Mouse (Mus musculus): ENCODE results near the gene Lect2. TPM values are rescaled to one million over a fixed set of nuclear protein-coding genes. Genes with fewer than 3 reads are reported as not detected.

Gene Lect2
- polyA plus RNA-seq, 1 experiment from 2014 or later = not detected

DNA sequence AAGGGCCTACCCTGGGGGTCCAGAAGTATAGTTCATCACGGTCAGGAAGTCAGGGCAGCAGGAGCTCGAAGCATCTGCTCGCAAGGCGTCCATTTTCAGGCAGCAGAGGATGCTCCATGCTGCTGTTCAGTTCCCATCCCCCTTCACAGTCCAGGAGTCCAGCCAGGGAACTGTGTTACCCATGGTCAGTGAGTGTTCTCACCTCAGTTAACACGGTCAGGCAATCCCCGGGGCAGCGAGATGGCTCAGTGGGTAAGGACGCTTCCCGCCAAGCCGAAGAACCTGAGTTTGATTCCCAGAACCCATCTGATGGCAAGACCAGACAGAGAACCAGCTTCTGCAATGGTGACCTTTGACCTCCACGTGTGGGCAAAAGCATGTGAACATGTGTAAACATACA, 20.0 kb downstream of the Lect2 start:
- H3K27me3 ChIP-seq (replicated peaks; ENCODE audit: control insufficient read depth, insufficient read depth, low read length) = no peaks in the 10 kb centered on the region
- 89% methylated on average over 11 of the region's 11 CpGs for WGBS
- H3K36me3 ChIP-seq (ENCODE audit: control insufficient read depth, insufficient read depth, low read length) = no peaks in the 10 kb centered on the region
- H3K9ac ChIP-seq (ENCODE audit: low read depth, low read length) = no peak overlapping the region
- H3K9me3 ChIP-seq (ENCODE audit: control insufficient read depth, low read length) = no peaks in the 10 kb centered on the region
- no peak overlapping the region for H3K4me3 ChIP-seq (ENCODE audit: low read length)
- no peak overlapping the region for H3K27ac ChIP-seq (ENCODE audit: low read depth, low read length)
- ATAC-seq = no peak
- no peaks in the 10 kb centered on the region for H3K4me1 ChIP-seq (ENCODE audit: control insufficient read depth, insufficient read depth, low read depth, low read length)
- H3K4me2 ChIP-seq (ENCODE audit: low read length) = no peak overlapping the region

DNA sequence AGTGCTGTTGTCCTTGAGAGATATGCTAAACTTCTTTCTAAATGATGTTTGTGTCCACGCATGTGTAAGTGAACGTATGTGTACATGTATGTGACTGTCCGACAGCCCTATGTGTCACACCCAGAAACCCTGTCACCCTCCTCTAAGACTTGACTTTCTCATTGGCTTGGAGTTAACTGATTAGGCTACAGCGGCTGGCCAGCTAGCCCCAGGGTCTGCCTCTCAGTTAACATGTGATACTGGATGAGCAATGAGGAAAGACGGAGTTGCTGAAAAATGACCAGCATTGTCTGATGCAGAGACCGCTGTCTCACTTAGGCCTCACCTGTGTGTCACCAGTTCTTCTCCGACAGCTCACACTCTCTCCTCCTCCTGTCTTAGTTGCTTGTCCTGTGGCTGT, 20.5 kb downstream of the Lect2 start:
- no peak overlapping the region for H3K27ac ChIP-seq (ENCODE audit: low read depth, low read length)
- no peak overlapping the region for H3K4me2 ChIP-seq (ENCODE audit: low read length)
- H3K9ac ChIP-seq (ENCODE audit: low read depth, low read length) = no peak overlapping the region
- no peaks in the 10 kb centered on the region for H3K4me1 ChIP-seq (ENCODE audit: control insufficient read depth, insufficient read depth, low read depth, low read length)
- no peak for ATAC-seq
- H3K4me3 ChIP-seq (ENCODE audit: low read length) = no peak overlapping the region
- H3K27me3 ChIP-seq (replicated peaks; ENCODE audit: control insufficient read depth, insufficient read depth, low read length) = no peaks in the 10 kb centered on the region
- WGBS = 92% methylated on average over 7 of the region's 7 CpGs
- H3K9me3 ChIP-seq (ENCODE audit: control insufficient read depth, low read length) = no peaks in the 10 kb centered on the region
- no peaks in the 10 kb centered on the region for H3K36me3 ChIP-seq (ENCODE audit: control insufficient read depth, insufficient read depth, low read length)

DNA sequence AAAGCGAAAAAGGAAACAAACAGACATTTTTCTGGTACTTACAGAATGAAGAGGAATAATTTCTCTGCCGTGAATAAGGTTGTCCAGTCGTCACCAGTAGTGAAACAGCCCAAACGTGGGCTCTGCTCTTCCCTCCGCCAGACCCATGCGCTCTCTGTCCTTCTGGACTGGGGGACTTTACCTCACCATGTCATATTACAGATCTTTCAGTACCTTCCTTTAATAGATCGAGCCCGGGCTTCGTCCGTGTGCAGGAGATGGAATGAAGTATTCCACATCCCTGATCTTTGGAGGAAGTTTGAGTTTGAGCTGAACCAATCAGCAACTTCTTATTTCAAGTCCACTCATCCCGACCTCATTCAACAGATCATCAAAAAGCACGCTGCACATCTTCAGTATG, 21.4 kb downstream of the Lect2 start:
- Histone ChIP-seq H3K4me3 (ENCODE audit: low read length) (no peak overlapping the region), H3K27me3 (replicated peaks; ENCODE audit: control insufficient read depth, insufficient read depth, low read length) (no peaks in the 10 kb centered on the region), H3K27ac (ENCODE audit: low read depth, low read length) (no peak overlapping the region), H3K9me3 (ENCODE audit: control insufficient read depth, low read length) (no peaks in the 10 kb centered on the region), H3K9ac (ENCODE audit: low read depth, low read length) (no peak overlapping the region), H3K4me1 (ENCODE audit: control insufficient read depth, insufficient read depth, low read depth, low read length) (no peaks in the 10 kb centered on the region), H3K4me2 (ENCODE audit: low read length) (no peak overlapping the region), H3K36me3 (ENCODE audit: control insufficient read depth, insufficient read depth, low read length) (no peaks in the 10 kb centered on the region)
- 86% methylated on average over 12 of the region's 12 CpGs for WGBS
- ATAC-seq = no peak

GRCm38 (mm10) chr13:56522821-56523167, 25.5 kb downstream of the Lect2 start:
- peak overlapping the region; percentile 96 for H3K4me2 ChIP-seq (ENCODE audit: low read length)
- peak overlapping the region; percentile 83 for H3K9ac ChIP-seq (ENCODE audit: low read depth, low read length)
- H3K36me3 ChIP-seq (ENCODE audit: control insufficient read depth, insufficient read depth, low read length) = no peaks in the 10 kb centered on the region
- peak overlapping the region; percentile 56; the same call in 1 of the 2 replicates for H3K27ac ChIP-seq (ENCODE audit: low read depth, low read length)
- H3K4me1 ChIP-seq (ENCODE audit: control insufficient read depth, insufficient read depth, low read depth, low read length) = no peaks in the 10 kb centered on the region
- no peaks in the 10 kb centered on the region for H3K27me3 ChIP-seq (replicated peaks; ENCODE audit: control insufficient read depth, insufficient read depth, low read length)
- 4% methylated on average over 8 of the region's 8 CpGs for WGBS
- H3K4me3 ChIP-seq (ENCODE audit: low read length) = peak overlapping the region; percentile 75
- ATAC-seq = 0 out of 2 replicates have a peak, but pooled peaks have one; percentile 2
- no peaks in the 10 kb centered on the region for H3K9me3 ChIP-seq (ENCODE audit: control insufficient read depth, low read length)

DNA sequence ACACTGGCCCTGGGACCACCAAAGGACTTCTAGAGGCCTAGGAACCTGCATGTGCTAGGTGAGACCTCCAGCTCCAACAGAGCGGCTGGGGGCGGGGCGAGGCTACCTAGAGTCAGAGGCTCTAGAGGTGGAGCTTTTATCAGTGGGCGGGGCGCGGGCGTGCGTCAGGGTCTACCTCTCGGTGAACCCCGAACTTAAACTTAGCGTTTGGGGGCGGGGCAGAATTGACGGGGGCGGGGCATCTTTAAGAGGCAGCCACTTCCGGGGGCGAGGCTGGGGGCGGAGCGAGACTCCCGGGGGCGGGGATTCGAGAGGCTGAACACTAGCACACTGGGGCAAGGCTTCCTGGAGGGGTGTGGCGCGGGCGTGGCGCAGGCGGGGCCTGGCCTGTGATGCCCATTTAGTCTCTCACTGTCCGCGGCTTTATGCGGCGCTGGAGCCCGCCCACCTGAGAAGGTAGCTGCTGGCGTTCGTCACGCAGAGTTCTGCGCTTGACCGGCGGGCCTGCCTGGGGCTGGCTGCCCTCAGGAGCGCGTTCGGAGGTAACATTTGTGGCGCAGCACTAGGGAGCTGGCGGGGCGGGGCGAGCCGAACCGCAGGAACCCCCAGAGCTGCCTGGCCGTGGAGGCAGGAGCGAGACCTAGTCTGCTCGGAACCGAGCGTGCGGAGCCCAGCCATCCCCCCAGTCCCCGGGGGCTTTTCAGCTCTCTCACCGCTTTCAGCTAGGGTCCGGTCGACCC, 26.1 kb downstream of the Lect2 start, which contains the start of gene Fbxl21:
Fbxl21 (plus strand) TSS at position 392 of the 740 bp plus-strand sequence.
- peak within 1 kb of the TSS; percentile 96 for H3K4me2 ChIP-seq (ENCODE audit: low read length)
- H3K4me3 ChIP-seq (ENCODE audit: low read length) = peak within 1 kb of the TSS; percentile 75
- H3K27ac ChIP-seq (ENCODE audit: low read depth, low read length) = peak within 1 kb of the TSS; percentile 56
- 1% methylated on average over 55 of the region's 56 CpGs for WGBS
- no peaks in the 10 kb centered on the region for H3K36me3 ChIP-seq (ENCODE audit: control insufficient read depth, insufficient read depth, low read length)
- peak; percentile 99 for ATAC-seq
- H3K27me3 ChIP-seq (replicated peaks; ENCODE audit: control insufficient read depth, insufficient read depth, low read length) = no peaks in the 10 kb centered on the region
- no peaks in the 10 kb centered on the region for H3K9me3 ChIP-seq (ENCODE audit: control insufficient read depth, low read length)
- no peaks in the 10 kb centered on the region for H3K4me1 ChIP-seq (ENCODE audit: control insufficient read depth, insufficient read depth, low read depth, low read length)
- peak within 1 kb of the TSS; percentile 83 for H3K9ac ChIP-seq (ENCODE audit: low read depth, low read length)

- Histone ChIP-seq H3K4me3 (ENCODE audit: low read length) (no peak overlapping the region), H3K36me3 (ENCODE audit: control insufficient read depth, insufficient read depth, low read length) (no peaks in the 10 kb centered on the region), H3K4me2 (ENCODE audit: low read length) (no peak overlapping the region), H3K4me1 (ENCODE audit: control insufficient read depth, insufficient read depth, low read depth, low read length) (no peaks in the 10 kb centered on the region), H3K27me3 (replicated peaks; ENCODE audit: control insufficient read depth, insufficient read depth, low read length) (no peaks in the 10 kb centered on the region), H3K27ac (ENCODE audit: low read depth, low read length) (no peak overlapping the region), H3K9me3 (ENCODE audit: control insufficient read depth, low read length) (no peaks in the 10 kb centered on the region), H3K9ac (ENCODE audit: low read depth, low read length) (no peak overlapping the region)
- WGBS = 44% methylated on average over 7 of the region's 7 CpGs
- ATAC-seq = no peak
Observed at GRCm38 (mm10) chr13:56516816-56517215, 31.5 kb downstream of the Lect2 start.

GRCm38 (mm10) chr13:56516311-56516710, 32.0 kb downstream of the Lect2 start:
- Histone ChIP-seq H3K4me1 (ENCODE audit: control insufficient read depth, insufficient read depth, low read depth, low read length) (no peaks in the 10 kb centered on the region), H3K9ac (ENCODE audit: low read depth, low read length) (no peak overlapping the region), H3K4me3 (ENCODE audit: low read length) (no peak overlapping the region), H3K4me2 (ENCODE audit: low read length) (no peak overlapping the region), H3K36me3 (ENCODE audit: control insufficient read depth, insufficient read depth, low read length) (no peaks in the 10 kb centered on the region), H3K27ac (ENCODE audit: low read depth, low read length) (no peak overlapping the region), H3K9me3 (ENCODE audit: control insufficient read depth, low read length) (no peaks in the 10 kb centered on the region), H3K27me3 (replicated peaks; ENCODE audit: control insufficient read depth, insufficient read depth, low read length) (no peaks in the 10 kb centered on the region)
- ATAC-seq = no peak
- 56% methylated on average over 4 of the region's 4 CpGs for WGBS

DNA sequence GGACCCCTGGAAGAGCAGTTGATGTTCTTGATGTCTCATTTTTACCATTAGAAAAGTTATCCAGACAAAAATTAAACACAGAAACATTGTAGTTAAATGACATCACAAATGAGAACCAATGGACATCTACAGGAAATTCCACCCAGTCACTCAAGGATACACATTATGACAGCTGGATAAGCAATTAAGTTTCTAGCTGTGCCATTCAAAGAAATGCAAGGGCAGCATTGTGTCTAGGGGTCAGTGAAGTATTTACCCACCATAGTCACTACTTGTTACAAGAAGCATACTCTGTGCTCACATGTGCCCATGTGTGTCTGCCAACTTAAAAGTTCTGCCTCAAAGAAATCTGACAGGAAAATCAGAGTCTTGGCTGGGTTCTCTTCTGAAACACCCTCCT, 34.7 kb downstream of the Lect2 start:
- no peak overlapping the region for H3K27ac ChIP-seq (ENCODE audit: low read depth, low read length)
- no peaks in the 10 kb centered on the region for H3K9me3 ChIP-seq (ENCODE audit: control insufficient read depth, low read length)
- no peaks in the 10 kb centered on the region for H3K4me1 ChIP-seq (ENCODE audit: control insufficient read depth, insufficient read depth, low read depth, low read length)
- no peak overlapping the region for H3K4me3 ChIP-seq (ENCODE audit: low read length)
- H3K4me2 ChIP-seq (ENCODE audit: low read length) = no peak overlapping the region
- H3K27me3 ChIP-seq (replicated peaks; ENCODE audit: control insufficient read depth, insufficient read depth, low read length) = no peaks in the 10 kb centered on the region
- no peak for ATAC-seq
- H3K36me3 ChIP-seq (ENCODE audit: control insufficient read depth, insufficient read depth, low read length) = no peaks in the 10 kb centered on the region
- H3K9ac ChIP-seq (ENCODE audit: low read depth, low read length) = no peak overlapping the region

- no peak for ATAC-seq
- Histone ChIP-seq H3K9me3 (ENCODE audit: control insufficient read depth, low read length) (no peaks in the 10 kb centered on the region), H3K36me3 (ENCODE audit: control insufficient read depth, insufficient read depth, low read length) (no peaks in the 10 kb centered on the region), H3K4me2 (ENCODE audit: low read length) (no peak overlapping the region), H3K27ac (ENCODE audit: low read depth, low read length) (no peak overlapping the region), H3K27me3 (replicated peaks; ENCODE audit: control insufficient read depth, insufficient read depth, low read length) (no peaks in the 10 kb centered on the region), H3K4me3 (ENCODE audit: low read length) (no peak overlapping the region), H3K4me1 (ENCODE audit: control insufficient read depth, insufficient read depth, low read depth, low read length) (no peaks in the 10 kb centered on the region), H3K9ac (ENCODE audit: low read depth, low read length) (no peak overlapping the region)
- 75% methylated on average over 2 of the region's 2 CpGs for WGBS
Observed at GRCm38 (mm10) chr13:56509796-56510195, 38.5 kb downstream of the Lect2 start.

Measured in hindbrain, embryonic 16.5 days (tissue).